Mouse (Mus musculus): ENCODE data around the gene Slc39a3. TPM values are rescaled to one million over a fixed set of nuclear protein-coding genes. Genes with fewer than 3 reads are reported as not detected.
A peak's percentile ranks its signal among the peaks of the same experiment; 100 is the strongest.

The Slc39a3 gene
- polyA plus RNA-seq, 1 experiment from 2014 or later: 14.7 TPM

DNA sequence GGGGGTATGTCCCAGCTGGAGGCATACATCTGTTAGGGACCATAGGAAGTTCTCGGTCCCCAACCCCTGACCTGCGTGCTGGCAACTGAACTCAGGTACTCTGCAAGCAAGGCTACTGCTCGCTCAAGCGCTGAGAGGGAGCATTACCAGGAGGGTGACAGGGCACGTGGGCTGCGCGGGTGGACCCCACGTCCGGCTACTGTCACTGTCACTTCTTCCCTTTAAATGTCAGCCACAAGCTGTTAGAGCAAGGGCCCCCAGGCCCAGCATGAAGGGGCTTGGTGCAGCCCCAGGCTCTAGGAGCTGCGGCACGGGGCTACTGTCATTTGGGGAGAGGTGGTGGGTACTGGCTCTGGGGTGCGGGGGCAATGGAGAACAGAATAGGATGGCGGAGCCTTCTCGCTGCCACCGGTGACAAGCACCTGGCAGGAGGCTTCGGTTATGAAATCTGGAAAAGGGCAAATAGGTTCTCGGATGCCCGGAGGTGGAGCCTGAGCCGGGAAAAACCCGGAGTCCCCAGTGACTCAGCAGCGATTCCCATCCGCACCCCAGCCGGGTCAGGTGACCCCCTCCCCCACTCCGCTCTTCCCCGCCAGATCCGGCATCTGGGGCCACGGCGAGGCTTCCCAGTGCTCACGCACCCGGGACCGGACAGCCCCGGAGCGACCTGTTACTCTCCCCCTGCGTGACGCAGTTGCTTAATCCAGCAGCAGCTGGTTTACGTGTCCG lies 51.8 kb downstream of the Slc39a3 start:
- H3K27ac ChIP-seq: no peak overlapping the region
- WGBS: 13% methylated on average over 37 of the region's 37 CpGs
- H3K4me3 ChIP-seq: peak overlapping the region; percentile 25
- DNase-seq (ENCODE audit: low spot score): no peak
- H3K27me3 ChIP-seq (ENCODE audit: low read depth, poor library complexity, severe bottlenecking): peaks cover 58% of the 10 kb centered on the region
- H3K4me1 ChIP-seq: peaks cover 22% of the 10 kb centered on the region
- no peaks in the 10 kb centered on the region for H3K36me3 ChIP-seq
- H3K9me3 ChIP-seq (replicated peaks): no peaks in the 10 kb centered on the region

DNA sequence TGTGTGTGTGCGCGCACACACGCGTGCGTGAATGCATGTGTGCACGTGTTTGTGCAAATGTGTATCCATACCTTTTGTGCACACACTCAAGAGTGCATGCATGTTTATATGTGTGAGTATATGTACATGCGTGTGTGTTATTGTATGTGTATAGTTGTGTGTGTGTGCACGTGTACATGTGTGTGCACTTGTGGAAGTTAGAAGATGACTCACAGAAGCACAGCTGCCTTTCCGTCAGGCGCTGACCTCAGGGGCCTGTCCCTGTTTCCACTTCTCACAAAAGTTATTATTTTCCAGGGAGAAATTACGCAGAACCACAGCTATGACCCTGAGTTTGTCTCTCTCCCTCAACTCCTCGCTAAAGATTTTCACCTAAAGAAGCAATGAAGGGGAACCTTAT lies 53.0 kb downstream of the Slc39a3 start:
- no peaks in the 10 kb centered on the region for H3K36me3 ChIP-seq
- DNase-seq (ENCODE audit: low spot score): no peak
- H3K9me3 ChIP-seq (replicated peaks): no peaks in the 10 kb centered on the region
- WGBS: 91% methylated on average over 12 of the region's 12 CpGs
- H3K4me3 ChIP-seq: no peak overlapping the region
- H3K4me1 ChIP-seq: peaks cover 22% of the 10 kb centered on the region
- no peak overlapping the region for H3K27ac ChIP-seq
- peaks cover 55% of the 10 kb centered on the region for H3K27me3 ChIP-seq (ENCODE audit: low read depth, poor library complexity, severe bottlenecking)

DNA sequence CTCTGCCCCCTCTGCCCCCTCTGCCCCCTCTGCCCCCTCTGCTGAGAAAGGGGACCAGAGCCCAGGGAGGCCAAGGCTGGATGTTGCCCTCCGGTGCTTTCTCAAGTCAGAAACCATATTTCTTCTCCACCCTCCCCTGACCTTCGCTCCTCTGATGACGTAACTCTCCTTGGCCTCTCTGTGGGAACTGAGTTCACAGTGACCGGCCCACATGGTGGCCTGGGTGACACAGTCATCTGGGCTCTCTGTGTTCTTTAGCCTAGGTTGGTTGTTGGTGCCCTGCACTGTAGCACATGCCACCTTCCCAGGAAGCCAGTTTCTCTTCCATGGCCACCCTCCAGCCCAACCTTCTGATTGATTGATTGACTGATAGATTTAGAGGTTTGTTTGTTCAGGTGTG lies 54.8 kb downstream of the Slc39a3 start:
- H3K9me3 ChIP-seq (replicated peaks): no peaks in the 10 kb centered on the region
- H3K27me3 ChIP-seq (ENCODE audit: low read depth, poor library complexity, severe bottlenecking): peaks cover 39% of the 10 kb centered on the region
- no peak for DNase-seq (ENCODE audit: low spot score)
- H3K36me3 ChIP-seq: no peaks in the 10 kb centered on the region
- peaks cover 18% of the 10 kb centered on the region for H3K4me1 ChIP-seq
- no peak overlapping the region for H3K27ac ChIP-seq
- WGBS: 66% methylated on average over 4 of the region's 4 CpGs
- no peak overlapping the region for H3K4me3 ChIP-seq

DNA sequence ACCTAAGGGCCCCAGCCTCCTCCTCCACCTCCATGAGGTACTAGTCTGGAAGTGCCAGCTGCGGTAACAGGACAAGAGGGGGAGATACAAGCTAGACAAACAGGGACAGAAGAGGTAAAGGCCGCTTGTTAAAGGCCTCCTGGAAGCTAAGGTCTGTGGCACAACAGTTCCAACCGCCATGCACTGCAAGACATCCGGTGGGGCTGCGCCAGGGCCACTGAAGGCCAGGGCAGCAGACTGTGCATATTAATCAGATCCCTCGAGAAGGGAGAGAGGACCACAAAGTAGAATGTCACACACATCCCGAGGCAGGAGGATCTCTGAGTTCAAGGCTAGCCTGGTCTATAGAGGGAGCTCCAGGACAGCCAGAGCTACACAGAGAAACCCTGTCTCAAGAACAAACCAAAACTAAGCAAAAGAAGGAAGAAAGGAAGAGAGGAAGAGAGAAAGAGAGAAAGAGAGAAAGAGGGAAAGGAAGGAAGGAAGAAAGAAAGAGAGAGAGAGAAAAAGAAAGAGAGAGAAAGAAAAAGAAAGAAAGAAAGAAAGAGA lies 55.6 kb downstream of the Slc39a3 start:
- no peaks in the 10 kb centered on the region for H3K9me3 ChIP-seq (replicated peaks)
- H3K4me1 ChIP-seq: peaks cover 18% of the 10 kb centered on the region
- H3K27ac ChIP-seq: 0 out of 2 replicates have a peak overlapping the region, but pooled peaks have one; percentile 7
- peaks cover 32% of the 10 kb centered on the region for H3K27me3 ChIP-seq (ENCODE audit: low read depth, poor library complexity, severe bottlenecking)
- no peak for DNase-seq (ENCODE audit: low spot score)
- no peaks in the 10 kb centered on the region for H3K36me3 ChIP-seq
- H3K4me3 ChIP-seq: no peak overlapping the region
- 63% methylated on average over 7 of the region's 7 CpGs for WGBS

Other genes with a start within 250 kb of the Slc39a3 start
- gene Sf3a2, start 239.2 kb downstream of the Slc39a3 start, polyA plus RNA-seq (2016; fragmentation: Nextera tagmentation; extraction: Ambion mirVana): 113 and 121 TPM in 2 replicates
- gene Plekhj1, start 238.8 kb downstream of the Slc39a3 start, polyA plus RNA-seq (2016; fragmentation: Nextera tagmentation; extraction: Ambion mirVana): 168 and 204 TPM in 2 replicates
- gene Amh, start 232.2 kb downstream of the Slc39a3 start, polyA plus RNA-seq (2016; fragmentation: Nextera tagmentation; extraction: Ambion mirVana): 0.09 TPM in 1 of 2 replicates, not detected in the other
- 0.74 and 0.80 TPM in 2 replicates for gene Jsrp1, start 223.9 kb downstream of the Slc39a3 start, polyA plus RNA-seq (2016; fragmentation: Nextera tagmentation; extraction: Ambion mirVana)
- gene Oaz1, start 210.8 kb downstream of the Slc39a3 start, polyA plus RNA-seq (2016; fragmentation: Nextera tagmentation; extraction: Ambion mirVana): 2,414 and 2,486 TPM in 2 replicates
- gene Lingo3, start 193.4 kb downstream of the Slc39a3 start, polyA plus RNA-seq (2016; fragmentation: Nextera tagmentation; extraction: Ambion mirVana): 0.44 and 0.60 TPM in 2 replicates
- 358 and 440 TPM in 2 replicates for gene Lsm7, start 182.2 kb downstream of the Slc39a3 start, polyA plus RNA-seq (2016; fragmentation: Nextera tagmentation; extraction: Ambion mirVana)
- 44.9 and 48.5 TPM in 2 replicates for gene Sppl2b, start 182.2 kb downstream of the Slc39a3 start, polyA plus RNA-seq (2016; fragmentation: Nextera tagmentation; extraction: Ambion mirVana)
- 0.04 TPM in 2 replicates for gene Tmprss9, start 165.6 kb downstream of the Slc39a3 start, polyA plus RNA-seq (2016; fragmentation: Nextera tagmentation; extraction: Ambion mirVana)
- gene Timm13, start 136.5 kb downstream of the Slc39a3 start, polyA plus RNA-seq (2016; fragmentation: Nextera tagmentation; extraction: Ambion mirVana): 342 and 401 TPM in 2 replicates
- 85.0 and 85.4 TPM in 2 replicates for gene Lmnb2, start 119.2 kb downstream of the Slc39a3 start, polyA plus RNA-seq (2016; fragmentation: Nextera tagmentation; extraction: Ambion mirVana)
- gene Gadd45b, start 107.4 kb downstream of the Slc39a3 start, polyA plus RNA-seq (2016; fragmentation: Nextera tagmentation; extraction: Ambion mirVana): 4.5 and 9.8 TPM in 2 replicates
- 4.3 and 4.5 TPM in 2 replicates for gene Gng7, start 22.5 kb downstream of the Slc39a3 start, polyA plus RNA-seq (2016; fragmentation: Nextera tagmentation; extraction: Ambion mirVana)
- 0.11 and 0.18 TPM in 2 replicates for gene Diras1, start 11.8 kb downstream of the Slc39a3 start, polyA plus RNA-seq (2016; fragmentation: Nextera tagmentation; extraction: Ambion mirVana)
- 284 and 291 TPM in 2 replicates for gene Sgta, start 22.8 kb upstream of the Slc39a3 start, polyA plus RNA-seq (2016; fragmentation: Nextera tagmentation; extraction: Ambion mirVana)
- gene Thop1, start 32.6 kb upstream of the Slc39a3 start, polyA plus RNA-seq (2016; fragmentation: Nextera tagmentation; extraction: Ambion mirVana): 113 and 128 TPM in 2 replicates
- 0.58 and 0.66 TPM in 2 replicates for gene Creb3l3, start 61.4 kb upstream of the Slc39a3 start, polyA plus RNA-seq (2016; fragmentation: Nextera tagmentation; extraction: Ambion mirVana)
- 244 and 245 TPM in 2 replicates for gene Map2k2, start 68.5 kb upstream of the Slc39a3 start, polyA plus RNA-seq (2016; fragmentation: Nextera tagmentation; extraction: Ambion mirVana)
- 9.6 and 11.7 TPM in 2 replicates for gene Zbtb7a, start 97.8 kb upstream of the Slc39a3 start, polyA plus RNA-seq (2016; fragmentation: Nextera tagmentation; extraction: Ambion mirVana)
- 73.6 and 73.9 TPM in 2 replicates for gene Pias4, start 130.5 kb upstream of the Slc39a3 start, polyA plus RNA-seq (2016; fragmentation: Nextera tagmentation; extraction: Ambion mirVana)
- 575 and 611 TPM in 2 replicates for gene Eef2, start 139.2 kb upstream of the Slc39a3 start, polyA plus RNA-seq (2016; fragmentation: Nextera tagmentation; extraction: Ambion mirVana)
- gene Dapk3, start 145.6 kb upstream of the Slc39a3 start, polyA plus RNA-seq (2016; fragmentation: Nextera tagmentation; extraction: Ambion mirVana): 46.5 and 52.0 TPM in 2 replicates
- not detected in 2 replicates for gene 4930442H23Rik, start 146.4 kb upstream of the Slc39a3 start, polyA plus RNA-seq (2016; fragmentation: Nextera tagmentation; extraction: Ambion mirVana)
- gene Nmrk2, start 164.6 kb upstream of the Slc39a3 start, polyA plus RNA-seq (2016; fragmentation: Nextera tagmentation; extraction: Ambion mirVana): not detected in 2 replicates
- gene Atcay, start 193.4 kb upstream of the Slc39a3 start, polyA plus RNA-seq (2016; fragmentation: Nextera tagmentation; extraction: Ambion mirVana): 0.06 TPM in 1 of 2 replicates, not detected in the other
- gene Zfr2, start 195.7 kb upstream of the Slc39a3 start, polyA plus RNA-seq (2016; fragmentation: Nextera tagmentation; extraction: Ambion mirVana): 2.0 and 5.0 TPM in 2 replicates
- 2.1 and 3.0 TPM in 2 replicates for gene Matk, start 215.5 kb upstream of the Slc39a3 start, polyA plus RNA-seq (2016; fragmentation: Nextera tagmentation; extraction: Ambion mirVana)
- 234 and 258 TPM in 2 replicates for gene Mrpl54, start 229.5 kb upstream of the Slc39a3 start, polyA plus RNA-seq (2016; fragmentation: Nextera tagmentation; extraction: Ambion mirVana)
- 56.5 and 57.6 TPM in 2 replicates for gene Apba3, start 229.5 kb upstream of the Slc39a3 start, polyA plus RNA-seq (2016; fragmentation: Nextera tagmentation; extraction: Ambion mirVana)

Data from limb, embryonic 10.5 days (tissue).